In genomic region chr2:102865354-102865752, GRCm38 (mm10) we compare ENCODE assay signal across 31 mouse cellular contexts.
"Had no signal": no experiment of that assay in that cellular context is flagged by ENCODE, and none has a peak within 500 bp of the region (broad histone marks: within the 10 kb centered on the region; RNA-seq: fewer than 3 reads in every experiment).

No protein-coding gene starts in this region.

- H3K9ac ChIP-seq: heart, embryonic 12.5 days; heart, embryonic 13.5 days; heart, embryonic 15.5 days; hindbrain, embryonic 12.5 days; hindbrain, embryonic 13.5 days; hindbrain, embryonic 14.5 days; hindbrain, embryonic 15.5 days; intestine, embryonic 15.5 days; kidney, embryonic 15.5 days had no signal

- H3K9me3 ChIP-seq: heart, embryonic 10.5 days; heart, embryonic 12.5 days; heart, embryonic 13.5 days; heart, embryonic 15.5 days; hindbrain, embryonic 10.5 days; hindbrain, embryonic 12.5 days; hindbrain, embryonic 13.5 days; hindbrain, embryonic 15.5 days; intestine, embryonic 15.5 days; kidney, embryonic 15.5 days had no signal

- H3K4me1 ChIP-seq: hindbrain, embryonic 15.5 days had no signal

- H3K27me3 ChIP-seq: heart, embryonic 12.5 days; heart, embryonic 13.5 days; heart, embryonic 15.5 days; hindbrain, embryonic 12.5 days; hindbrain, embryonic 13.5 days; hindbrain, embryonic 15.5 days; intestine, embryonic 15.5 days; kidney, embryonic 15.5 days had no signal

- H3K27ac ChIP-seq: heart, embryonic 10.5 days; heart, embryonic 15.5 days; hindbrain, embryonic 10.5 days; hindbrain, embryonic 12.5 days; hindbrain, embryonic 13.5 days; hindbrain, embryonic 14.5 days; hindbrain, embryonic 15.5 days; hindbrain, postnatal 0 days; intestine, embryonic 15.5 days; kidney, embryonic 15.5 days; kidney, postnatal 0 days; layer of hippocampus, adult 2 months; left cerebral cortex, adult 2 months had no signal

- H3K4me3 ChIP-seq: heart, embryonic 10.5 days; heart, embryonic 12.5 days; heart, embryonic 13.5 days; heart, embryonic 15.5 days; hindbrain, embryonic 10.5 days; hindbrain, embryonic 12.5 days; hindbrain, embryonic 13.5 days; hindbrain, embryonic 15.5 days; intestine, embryonic 15.5 days; kidney, embryonic 15.5 days; layer of hippocampus, adult 2 months; left cerebral cortex, adult 2 months had no signal

- H3K36me3 ChIP-seq: hindbrain, embryonic 10.5 days; hindbrain, embryonic 12.5 days; hindbrain, embryonic 13.5 days; hindbrain, embryonic 15.5 days; intestine, embryonic 15.5 days; kidney, embryonic 15.5 days had no signal

- DNase-seq: heart, postnatal 10 days; heart, postnatal 14 days; heart, postnatal 36 days; kidney, adult 11 months; kidney, adult 18-20 months; kidney, adult 2 months; kidney, adult 8-10 months; kidney, adult 9 months; kidney, postnatal 10 days; kidney, postnatal 14 days; kidney, postnatal 25 days; kidney, postnatal 36 days; kidney, postnatal 4 days; layer of hippocampus, adult 9-11 months; layer of hippocampus, postnatal 36 days had no signal

- H3K4me2 ChIP-seq: heart, embryonic 11.5 days; heart, embryonic 12.5 days; heart, embryonic 13.5 days; heart, embryonic 15.5 days; hindbrain, embryonic 12.5 days; hindbrain, embryonic 13.5 days; hindbrain, embryonic 14.5 days; hindbrain, embryonic 15.5 days; intestine, embryonic 15.5 days; kidney, embryonic 15.5 days had no signal
